Mouse (Mus musculus) limb, embryonic 10.5 days (tissue): ENCODE results near the gene Fbrsl1. TPM values are rescaled to one million over a fixed set of nuclear protein-coding genes. Genes with fewer than 3 reads are reported as not detected.

Source experiments
- DNase-seq: peaks from one replicate; pipeline ENCODE4 v3.0.0-alpha.2; 2017; ENCODE audit warnings: low spot score
- H3K27ac ChIP-seq: fragments of 300-500 bp; sonication (generic); 2 replicates; pipeline ENCODE4 v1.5.1; 2016; ENCODE audit warnings: mild to moderate bottlenecking
- H3K27me3 ChIP-seq: fragments of 300-500 bp; sonication (generic); 2 replicates; pipeline ENCODE4 v1.6.1; 2016; ENCODE audit warnings: low read depth, mild to moderate bottlenecking; ENCODE audit not compliant: poor library complexity, severe bottlenecking
- H3K36me3 ChIP-seq: fragments of 300-500 bp; sonication (generic); 2 replicates; pipeline ENCODE4 v1.6.1; 2016; ENCODE audit warnings: mild to moderate bottlenecking, moderate library complexity
- H3K4me1 ChIP-seq: fragments of 300-500 bp; sonication (generic); 2 replicates; pipeline ENCODE4 v1.6.1; 2016
- H3K4me3 ChIP-seq: fragments of 300-500 bp; sonication (generic); 2 replicates; pipeline ENCODE4 v1.5.1; 2016; ENCODE audit warnings: mild to moderate bottlenecking, moderate library complexity
- H3K9me3 ChIP-seq: fragments of 300-500 bp; sonication (generic); replicated peaks from 2 replicates; pipeline ENCODE4 v1.6.1; 2016; ENCODE audit warnings: mild to moderate bottlenecking
- WGBS: fragments of 180-500 bp; shearing (Covaris S2); methylation state at CpG from one replicate; pipeline ENCODE4 v1.1.7; 2016; 5-methylcytosine and 5-hydroxymethylcytosine counted together
- polyA plus RNA-seq: library from polyadenylated mRNA; unstranded; fragments of >200 nt; fragmentation: Nextera tagmentation; extraction: Ambion mirVana; gene quantifications from 2 replicates; pipeline ENCODE4 v1.2.1, GENCODE M21; 2016

Fbrsl1 gene
- polyA plus RNA-seq, 1 experiment from 2014 or later = 24.8 TPM

DNA sequence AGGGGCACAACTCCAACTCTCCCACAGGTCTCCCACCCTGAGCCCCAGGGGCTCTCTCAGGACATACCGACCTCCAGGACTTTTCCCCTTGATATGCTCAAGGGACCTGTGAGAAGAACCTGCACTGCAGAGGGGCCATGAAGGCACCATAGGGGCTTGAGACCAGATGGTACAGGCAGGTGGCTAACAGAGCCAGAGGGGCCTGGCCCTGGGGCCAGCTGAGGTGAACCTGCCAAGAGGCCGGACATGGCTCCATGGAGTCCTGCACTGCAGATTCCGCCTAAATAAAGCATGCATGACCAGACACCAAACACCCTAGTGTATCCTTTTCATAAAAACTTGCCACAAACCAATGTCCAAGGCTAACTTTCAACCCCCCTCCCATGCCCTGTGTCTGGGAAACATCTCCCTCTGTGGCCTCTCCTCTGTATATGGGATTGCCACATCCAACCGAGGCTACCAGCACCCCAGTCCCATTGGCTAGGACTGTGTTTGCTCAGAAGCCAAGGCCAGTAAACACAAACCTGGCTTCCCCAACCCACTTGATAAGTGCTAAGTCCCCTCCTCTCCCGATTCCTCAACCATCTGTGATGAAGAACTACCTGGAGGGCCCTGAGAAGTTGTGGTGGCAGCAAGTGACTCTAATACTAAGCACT lies 53.2 kb downstream of the Fbrsl1 start:
- DNase-seq = no peak
- no peaks in the 10 kb centered on the region for H3K9me3 ChIP-seq
- 87% methylated on average over 5 of the region's 5 CpGs for WGBS
- no peaks in the 10 kb centered on the region for H3K27me3 ChIP-seq
- 0 out of 2 replicates have a peak, but pooled peaks cover 2% of the 10 kb centered on the region for H3K36me3 ChIP-seq
- H3K27ac ChIP-seq = no peak overlapping the region
- no peak overlapping the region for H3K4me3 ChIP-seq
- H3K4me1 ChIP-seq = peaks cover 7% of the 10 kb centered on the region

DNA sequence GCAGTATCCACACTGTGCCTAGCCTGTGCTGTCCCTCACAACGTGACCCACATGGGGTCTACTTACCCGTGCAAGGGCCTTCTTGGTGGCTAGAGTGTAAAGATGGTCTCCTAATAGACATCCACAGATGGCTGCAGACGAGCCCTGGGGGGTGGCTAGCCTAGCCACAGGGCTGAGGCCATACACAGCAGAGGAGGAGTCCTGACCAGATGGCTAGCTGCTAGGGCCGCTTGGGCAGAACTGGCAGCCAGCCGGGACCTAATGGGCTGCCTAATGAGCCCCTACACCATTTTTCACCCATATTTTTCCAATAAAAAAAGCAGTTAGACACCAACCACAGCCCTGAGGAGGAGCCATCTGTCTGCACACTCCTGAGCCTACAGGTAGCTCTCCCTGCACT lies 55.6 kb downstream of the Fbrsl1 start:
- H3K27ac ChIP-seq = peak overlapping the region; percentile 27; the same call in 1 of the 2 replicates
- DNase-seq = no peak
- 58% methylated on average over 5 of the region's 5 CpGs for WGBS
- H3K4me1 ChIP-seq = peaks cover 7% of the 10 kb centered on the region
- no peaks in the 10 kb centered on the region for H3K9me3 ChIP-seq
- H3K27me3 ChIP-seq = peaks cover under 1% of the 10 kb centered on the region; the same call in 1 of the 2 replicates
- H3K4me3 ChIP-seq = no peak overlapping the region
- 0 out of 2 replicates have a peak, but pooled peaks cover 2% of the 10 kb centered on the region for H3K36me3 ChIP-seq

DNA sequence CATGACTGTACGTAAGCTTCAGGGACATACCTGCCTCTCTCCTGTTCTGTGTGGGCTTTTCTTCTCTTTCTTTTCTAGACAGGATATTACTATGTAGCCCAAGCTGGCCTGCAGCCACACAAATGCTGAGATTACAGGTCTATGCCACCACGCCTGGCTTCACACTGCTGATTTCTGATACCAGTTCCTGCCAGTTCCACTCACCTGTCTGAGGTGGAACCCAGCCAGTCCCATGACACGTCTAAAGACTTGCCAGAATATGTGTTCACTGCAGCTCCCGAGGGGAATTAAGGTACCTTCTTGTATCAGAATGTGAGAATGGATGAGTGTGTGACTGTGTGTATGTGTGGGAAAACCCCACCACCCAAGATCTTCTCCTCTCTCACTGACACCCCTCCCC lies 57.7 kb downstream of the Fbrsl1 start:
- 92% methylated on average over 4 of the region's 4 CpGs for WGBS
- Histone ChIP-seq H3K27ac (no peak overlapping the region), H3K4me1 (peaks cover 28% of the 10 kb centered on the region), H3K9me3 (no peaks in the 10 kb centered on the region), H3K4me3 (no peak overlapping the region), H3K36me3 (no peaks in the 10 kb centered on the region), H3K27me3 (peaks cover 12% of the 10 kb centered on the region)
- DNase-seq = no peak

DNA sequence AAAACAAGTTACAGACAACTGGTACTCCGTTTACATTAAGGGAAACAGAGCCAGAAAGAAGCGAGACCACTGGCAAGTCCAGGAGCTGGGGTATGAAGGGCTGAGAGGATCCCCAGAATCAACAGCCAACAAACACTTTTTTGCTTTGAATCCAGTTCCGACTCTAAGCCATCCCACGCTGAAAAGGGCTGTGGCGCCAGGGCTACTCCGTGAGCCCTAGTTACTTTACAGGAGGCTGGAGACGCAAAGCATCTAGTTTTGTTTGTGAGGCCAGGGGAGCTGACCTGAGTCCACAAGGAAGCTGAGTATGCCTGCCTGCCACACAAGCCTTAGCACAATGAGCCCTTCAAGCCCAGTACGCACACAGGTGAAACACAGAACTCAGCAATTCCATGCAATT lies 61.0 kb downstream of the Fbrsl1 start:
- Histone ChIP-seq H3K4me3 (peak overlapping the region; percentile 81), H3K9me3 (no peaks in the 10 kb centered on the region), H3K27me3 (peaks cover 20% of the 10 kb centered on the region), H3K36me3 (peaks cover 3% of the 10 kb centered on the region; the same call in 1 of the 2 replicates), H3K27ac (peak overlapping the region; percentile 90), H3K4me1 (peaks cover 37% of the 10 kb centered on the region)
- DNase-seq = no peak
- 20% methylated on average over 8 of the region's 8 CpGs for WGBS

DNA sequence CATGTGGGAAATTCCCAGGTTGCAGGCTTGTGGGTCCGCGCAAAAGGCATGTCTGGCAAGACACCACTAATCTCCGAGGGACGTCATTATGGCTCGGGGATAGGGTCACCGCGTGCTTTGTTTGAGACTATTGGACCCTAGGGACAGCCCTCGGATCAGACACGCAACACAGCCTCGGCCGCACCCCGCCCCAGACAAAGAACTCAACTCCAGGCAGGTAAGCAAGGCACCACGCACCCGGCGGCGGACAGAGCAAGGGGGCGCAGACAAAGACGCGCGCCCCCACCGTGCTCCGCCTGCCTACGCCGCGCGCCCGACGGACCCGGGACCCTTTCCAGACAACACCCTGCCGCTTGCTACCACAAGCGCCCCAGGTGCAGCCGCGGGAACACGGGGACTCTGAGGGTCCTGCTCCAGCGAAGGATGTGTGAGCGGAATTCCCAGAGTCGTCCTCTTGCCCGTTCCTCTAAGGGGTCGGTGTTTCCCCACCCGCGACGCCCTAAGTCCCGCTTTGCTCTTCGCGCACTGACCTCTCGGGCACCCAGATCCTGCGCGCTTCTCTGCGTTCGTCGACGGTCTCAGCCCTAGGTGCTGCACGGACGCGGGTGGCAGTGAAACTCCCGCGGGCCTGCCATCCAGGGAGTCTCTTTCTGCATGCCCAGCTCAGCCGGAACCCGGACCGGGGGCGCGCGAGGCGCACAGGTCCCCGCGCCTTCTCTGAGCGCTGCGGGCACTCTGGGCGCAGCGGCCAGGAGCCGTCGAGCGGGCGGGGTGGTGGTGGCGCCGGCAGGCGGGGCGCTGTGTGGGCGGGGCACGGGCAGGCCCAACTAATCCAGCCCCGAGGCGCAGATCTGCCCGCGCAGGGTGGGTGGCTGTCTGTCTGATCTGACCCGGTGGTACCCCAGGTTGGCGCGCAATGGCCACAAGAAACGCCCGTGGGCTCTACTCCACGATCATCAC lies 61.7 kb downstream of the Fbrsl1 start:
- DNase-seq = peak; percentile 90
- Histone ChIP-seq H3K27ac (peak overlapping the region; percentile 90), H3K36me3 (peaks cover 7% of the 10 kb centered on the region), H3K4me3 (peak overlapping the region; percentile 81), H3K9me3 (no peaks in the 10 kb centered on the region), H3K4me1 (peaks cover 37% of the 10 kb centered on the region), H3K27me3 (peaks cover 20% of the 10 kb centered on the region)
- WGBS = under 1% methylated on average over 90 of the region's 90 CpGs

DNA sequence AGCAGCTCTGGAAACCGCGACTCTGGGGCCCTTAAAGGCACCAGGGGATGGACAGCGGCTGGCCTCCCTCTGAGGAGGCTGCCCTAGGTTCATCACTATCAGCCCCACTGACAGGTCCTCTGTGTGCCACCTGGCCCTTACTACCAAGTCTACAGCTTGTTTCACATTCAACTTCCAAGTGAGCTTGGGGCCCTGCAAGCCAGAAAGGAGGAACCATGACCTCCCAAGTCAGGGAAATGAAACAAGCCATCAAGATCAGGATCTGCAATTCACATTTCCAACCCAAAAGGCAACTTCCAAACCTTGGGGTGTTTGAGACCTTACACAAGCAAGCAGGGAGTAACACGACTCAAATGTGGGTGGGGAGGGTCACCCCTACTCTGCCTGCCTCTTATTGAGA lies 63.0 kb downstream of the Fbrsl1 start:
- peak overlapping the region; percentile 90; the same call in 1 of the 2 replicates for H3K27ac ChIP-seq
- WGBS = 66% methylated on average over 4 of the region's 4 CpGs
- peaks cover 21% of the 10 kb centered on the region for H3K36me3 ChIP-seq
- DNase-seq = no peak
- peaks cover 37% of the 10 kb centered on the region for H3K4me1 ChIP-seq
- H3K27me3 ChIP-seq = peaks cover 20% of the 10 kb centered on the region
- peak overlapping the region; percentile 81 for H3K4me3 ChIP-seq
- no peaks in the 10 kb centered on the region for H3K9me3 ChIP-seq

DNA sequence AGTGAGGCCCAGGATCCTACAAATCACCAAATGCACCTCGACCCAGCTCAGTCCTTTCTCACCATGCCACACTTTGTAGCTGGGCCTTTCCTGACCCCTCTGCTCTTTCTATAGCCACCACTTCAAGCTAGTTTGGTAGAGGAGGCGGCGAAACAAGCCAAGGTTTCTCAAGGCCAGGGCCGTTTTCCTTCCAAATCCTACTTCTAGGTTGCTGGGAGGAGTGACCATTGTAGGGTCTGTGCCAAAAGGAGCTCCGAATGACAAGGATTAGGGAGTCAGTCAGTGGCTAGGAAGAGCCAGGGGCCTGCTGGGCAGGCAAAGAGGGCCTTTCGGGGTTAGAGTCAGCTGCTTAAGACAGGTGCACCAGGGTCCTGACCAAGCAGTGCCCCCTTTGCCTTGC lies 63.8 kb downstream of the Fbrsl1 start:
- no peak for DNase-seq
- H3K4me3 ChIP-seq = no peak overlapping the region
- H3K4me1 ChIP-seq = peaks cover 37% of the 10 kb centered on the region
- H3K36me3 ChIP-seq = peaks cover 26% of the 10 kb centered on the region
- whole genome bisulfite sequencing = 85% methylated on average over 6 of the region's 6 CpGs
- H3K27me3 ChIP-seq = peaks cover 20% of the 10 kb centered on the region
- no peaks in the 10 kb centered on the region for H3K9me3 ChIP-seq
- H3K27ac ChIP-seq = no peak overlapping the region

DNA sequence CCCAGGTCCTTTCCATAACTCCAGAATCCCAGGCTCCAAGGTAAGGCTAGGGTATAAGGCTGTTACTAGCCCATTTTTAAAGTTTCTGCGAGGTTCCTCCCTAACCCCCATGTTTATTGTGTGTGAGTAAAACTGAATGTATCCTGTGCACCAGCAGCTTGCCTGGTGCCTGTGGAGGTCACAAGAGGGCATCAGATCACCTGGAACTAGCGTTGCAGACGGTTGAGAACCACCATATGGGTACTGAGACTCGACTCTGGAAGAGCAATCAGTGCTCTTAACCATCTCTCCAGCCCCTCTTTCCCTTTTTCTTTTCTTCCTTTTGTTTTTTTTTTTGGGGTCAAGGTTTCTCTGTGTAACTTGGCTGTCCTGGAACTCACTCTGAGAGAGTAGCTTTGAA lies 68.5 kb downstream of the Fbrsl1 start:
- Histone ChIP-seq H3K36me3 (peaks cover 73% of the 10 kb centered on the region), H3K4me1 (peaks cover 20% of the 10 kb centered on the region), H3K27ac (no peak overlapping the region), H3K9me3 (no peaks in the 10 kb centered on the region), H3K4me3 (no peak overlapping the region), H3K27me3 (0 out of 2 replicates have a peak, but pooled peaks cover under 1% of the 10 kb centered on the region)
- no peak for DNase-seq
- 81% methylated on average over 4 of the region's 4 CpGs for WGBS

DNA sequence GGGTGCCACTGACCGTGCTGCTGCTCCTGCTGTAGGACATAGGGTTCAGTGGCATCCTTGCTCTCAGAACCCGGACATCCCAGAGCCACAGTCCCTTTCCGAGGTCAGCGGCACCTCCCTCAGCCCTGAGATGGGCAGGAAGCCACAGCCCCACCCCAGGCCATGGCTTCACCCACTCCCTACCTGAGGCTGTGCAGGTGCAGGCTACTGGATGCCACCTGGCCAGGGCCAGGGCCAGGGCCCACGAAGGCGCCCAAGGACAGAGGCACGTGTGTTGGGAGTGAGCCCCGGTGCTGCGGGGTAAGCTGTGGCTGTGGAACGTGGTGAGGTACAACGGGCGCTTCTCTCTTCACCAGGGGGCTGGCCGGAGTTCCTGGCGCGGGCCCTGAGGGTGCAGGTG lies 69.2 kb downstream of the Fbrsl1 start:
- 85% methylated on average over 15 of the region's 15 CpGs for WGBS
- H3K36me3 ChIP-seq = peaks cover 78% of the 10 kb centered on the region

DNA sequence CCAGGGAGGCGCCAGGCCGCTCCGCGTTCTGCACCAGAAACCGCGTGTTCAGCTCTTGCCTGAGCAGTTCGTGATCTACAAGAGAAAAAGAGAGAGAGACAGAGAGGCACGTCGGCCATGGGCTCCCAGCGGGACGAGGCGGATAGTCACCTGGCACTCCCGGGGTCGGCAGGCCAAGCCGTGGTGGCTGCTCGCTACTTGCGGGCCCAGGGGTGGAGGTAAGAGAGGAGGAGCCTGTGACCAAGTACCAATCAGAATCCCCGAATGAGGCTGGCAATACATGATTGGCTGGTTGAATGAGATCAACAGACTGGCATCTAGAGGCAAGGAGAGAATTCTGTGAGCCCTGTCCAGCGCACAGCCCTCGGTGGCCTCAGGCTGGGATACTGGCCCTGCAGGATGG lies 70.1 kb downstream of the Fbrsl1 start:
- Histone ChIP-seq H3K4me1 (peaks cover 12% of the 10 kb centered on the region), H3K36me3 (peaks cover 86% of the 10 kb centered on the region), H3K4me3 (no peak overlapping the region), H3K27me3 (no peaks in the 10 kb centered on the region), H3K27ac (peak overlapping the region; percentile 37; the same call in 1 of the 2 replicates), H3K9me3 (no peaks in the 10 kb centered on the region)
- DNase-seq = peak; percentile 53
- WGBS = 21% methylated on average over 20 of the region's 20 CpGs

More for the DNA sequence above, 69.2 kb downstream of the Fbrsl1 start:
- Histone ChIP-seq H3K27me3 (no peaks in the 10 kb centered on the region), H3K4me1 (peaks cover 12% of the 10 kb centered on the region), H3K4me3 (no peak overlapping the region), H3K27ac (no peak overlapping the region), H3K9me3 (no peaks in the 10 kb centered on the region)
- DNase-seq = no peak

DNA sequence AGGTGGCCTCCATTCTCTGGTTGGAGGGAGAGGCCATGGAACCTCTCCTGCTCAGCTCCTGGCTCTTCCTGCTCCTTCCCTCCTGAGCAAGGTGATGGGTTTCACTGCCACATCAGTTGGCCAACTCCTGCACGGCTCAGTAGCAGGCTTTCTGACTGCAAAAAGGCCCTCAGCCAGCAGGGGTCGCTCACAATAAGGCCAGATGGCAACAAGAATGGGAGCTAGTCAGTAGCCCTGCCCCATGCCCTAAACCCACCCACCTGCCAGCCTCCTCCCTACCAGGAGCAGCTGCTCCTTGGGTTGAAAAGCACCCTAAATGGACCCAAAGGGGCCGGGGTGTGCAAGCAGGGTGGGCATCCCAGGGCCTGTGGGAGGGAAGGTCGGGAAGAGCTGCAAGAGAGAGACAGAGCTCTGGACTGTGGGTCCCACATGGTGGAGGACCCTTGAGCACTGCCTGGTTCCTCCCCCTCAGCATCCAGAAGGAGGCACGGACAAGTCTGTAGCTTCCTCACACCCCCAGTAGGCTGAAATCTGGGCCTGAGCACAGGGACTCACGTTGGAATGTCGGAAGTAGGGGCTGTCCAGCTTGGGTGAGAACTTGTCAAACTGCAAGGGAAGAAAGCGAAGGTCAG lies 71.4 kb downstream of the Fbrsl1 start:
- WGBS = 61% methylated on average over 8 of the region's 8 CpGs

DNA sequence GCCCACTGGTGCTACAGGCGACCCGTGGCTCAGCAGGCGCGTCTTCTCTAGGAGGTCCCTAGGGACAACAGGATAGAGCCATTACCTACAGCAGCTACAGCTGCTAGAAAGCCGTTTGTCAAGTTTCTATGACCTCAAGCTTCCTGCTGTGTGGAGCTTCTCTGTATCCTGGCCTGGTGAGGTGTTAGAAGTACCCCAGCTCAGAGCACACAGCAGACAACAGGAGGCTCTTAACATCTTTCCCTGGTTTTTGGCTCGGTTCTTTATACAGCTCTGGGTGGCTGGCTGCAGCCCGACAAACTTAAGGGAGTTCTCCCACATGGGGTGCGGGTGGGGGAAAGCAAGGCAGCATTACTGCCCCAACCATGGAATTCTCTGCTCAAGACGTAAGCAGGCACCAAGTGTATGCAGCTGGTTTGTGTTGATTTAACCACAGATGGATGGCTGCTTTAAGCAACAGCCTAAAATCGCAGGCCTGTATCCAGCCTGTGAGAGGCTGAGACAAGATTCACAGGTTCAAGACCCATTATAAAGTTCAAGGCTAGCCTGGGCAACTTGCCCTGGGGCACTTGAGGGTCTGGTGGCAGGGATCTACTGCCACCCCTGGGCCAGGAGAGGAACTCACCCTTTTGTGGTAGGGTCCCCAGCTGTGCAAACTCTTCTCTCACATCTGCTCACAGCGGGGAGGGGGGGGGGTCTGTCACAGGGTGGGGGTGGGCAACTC lies 84.3 kb downstream of the Fbrsl1 start:
- H3K4me1 ChIP-seq = peaks cover 22% of the 10 kb centered on the region
- WGBS = 24% methylated on average over 11 of the region's 11 CpGs
- no peaks in the 10 kb centered on the region for H3K9me3 ChIP-seq
- H3K4me3 ChIP-seq = peak overlapping the region; percentile 60
- DNase-seq = no peak
- H3K27me3 ChIP-seq = peaks cover 21% of the 10 kb centered on the region
- peak overlapping the region; percentile 70 for H3K27ac ChIP-seq
- peaks cover 39% of the 10 kb centered on the region for H3K36me3 ChIP-seq

More for the DNA sequence above, 71.4 kb downstream of the Fbrsl1 start:
- Histone ChIP-seq H3K27me3 (no peaks in the 10 kb centered on the region), H3K4me3 (no peak overlapping the region), H3K27ac (no peak overlapping the region), H3K36me3 (peaks cover 92% of the 10 kb centered on the region), H3K9me3 (no peaks in the 10 kb centered on the region), H3K4me1 (peaks cover 12% of the 10 kb centered on the region)
- DNase-seq = peak; percentile 84
